In genomic region chr4:151983560-151983959, GRCm38 (mm10) we compare ENCODE assay signal across 11 mouse cellular contexts. TPM values are rescaled to one million over a fixed set of nuclear protein-coding genes. Genes with fewer than 3 reads are reported as not detected.
A peak's percentile ranks its signal among the peaks of the same experiment; 100 is the strongest.
DNase-seq lines count a peak whose midpoint lies in the region; ATAC-seq lines count a peak whose summit lies in the region.
"Had no signal": no experiment of that assay in that cellular context is flagged by ENCODE, and none has a peak within 500 bp of the region (broad histone marks: within the 10 kb centered on the region; RNA-seq: fewer than 3 reads in every experiment).

No protein-coding gene starts in this region.

- 0 out of 2 replicates have a peak overlapping the region, but pooled peaks have one; percentile 25 for H3K27ac ChIP-seq in embryonic facial prominence, embryonic 15.5 days (replicated peaks)

- peaks cover 41% of the 10 kb centered on the region for H3K36me3 ChIP-seq in embryonic facial prominence, embryonic 15.5 days

- WGBS in embryonic facial prominence, embryonic 15.5 days: 24% methylated on average over 8 of the region's 9 CpGs

- no peak overlapping the region for H3K4me2 ChIP-seq in embryonic facial prominence, embryonic 15.5 days (replicated peaks)

- H3K9me3 ChIP-seq in embryonic facial prominence, embryonic 15.5 days (replicated peaks): no peaks in the 10 kb centered on the region
- H3K9me3 ChIP-seq: megakaryocyte, embryonic 14.5 days had no signal

- H3K4me3 ChIP-seq in embryonic facial prominence, embryonic 15.5 days (replicated peaks): no peak overlapping the region
- H3K4me3 ChIP-seq: megakaryocyte, embryonic 14.5 days had no signal

- H3K27me3 ChIP-seq in embryonic facial prominence, embryonic 15.5 days: no peaks in the 10 kb centered on the region
- H3K27me3 ChIP-seq: megakaryocyte, embryonic 14.5 days had no signal

- peaks cover 34% of the 10 kb centered on the region for H3K4me1 ChIP-seq in embryonic facial prominence, embryonic 15.5 days

- DNase-seq in embryo, embryonic 10 days (ENCODE audit: low spot score): peak; percentile 43
- no peak for DNase-seq in embryo, embryonic 10.5 days (ENCODE audit: low spot score)
- peak; percentile 62 for DNase-seq in kidney, postnatal 10 days
- DNase-seq in kidney, adult 18-20 months: no peak
- peak; percentile 36 for DNase-seq in mesoderm, embryonic 11.5 days (ENCODE audit: low read depth, low spot score)
- no peak for DNase-seq in frontal cortex, postnatal 25 days (ENCODE audit: low spot score in 2 of 2)
- DNase-seq: cerebellum, adult 9-10 months; spleen, adult 18-20 months had no signal

- no peak overlapping the region for H3K9ac ChIP-seq in embryonic facial prominence, embryonic 15.5 days

- peak; percentile 67 for ATAC-seq in embryonic facial prominence, embryonic 15.5 days (ENCODE audit: insufficient number of reproducible peaks, low FRiP score, low TSS enrichment, low read depth)
- ATAC-seq in frontal cortex, adult (ENCODE audit: low TSS enrichment): no peak

RNA-seq across cellular contexts. Expression of gene Thap3, which starts 5.2 kb away (rescaled TPM):
- 53.8 and 60.4 TPM in 2 replicates for polyA plus RNA-seq in embryonic facial prominence, embryonic 15.5 days (2015; fragmentation: Nextera tagmentation; extraction: Ambion mirVana)

RNA-seq across cellular contexts. Expression of gene Phf13, which starts 12.5 kb away (rescaled TPM):
- polyA plus RNA-seq in embryonic facial prominence, embryonic 15.5 days (2015; fragmentation: Nextera tagmentation; extraction: Ambion mirVana): 34.6 and 35.1 TPM in 2 replicates

RNA-seq across cellular contexts. Expression of gene Klhl21, which starts 25.0 kb away (rescaled TPM):
- 18.8 TPM in 2 replicates for polyA plus RNA-seq in embryonic facial prominence, embryonic 15.5 days (2015; fragmentation: Nextera tagmentation; extraction: Ambion mirVana)

RNA-seq across cellular contexts. Expression of gene Zbtb48, which starts 43.9 kb away (rescaled TPM):
- 20.6 TPM in 2 replicates for polyA plus RNA-seq in embryonic facial prominence, embryonic 15.5 days (2015; fragmentation: Nextera tagmentation; extraction: Ambion mirVana)

RNA-seq across cellular contexts. Expression of gene Dnajc11, which starts 50.1 kb away (rescaled TPM):
- 57.8 and 61.5 TPM in 2 replicates for polyA plus RNA-seq in embryonic facial prominence, embryonic 15.5 days (2015; fragmentation: Nextera tagmentation; extraction: Ambion mirVana)

Comparison
In these comparisons a context has a peak if more than half of its experiments do, and no peak if none do; other contexts are left out.
1. DNase-seq: peak in embryo, embryonic 10 days (single experiment), kidney, postnatal 10 days (single experiment) and mesoderm, embryonic 11.5 days (single experiment); none in embryo, embryonic 10.5 days (single experiment), kidney, adult 18-20 months (single experiment) and frontal cortex, postnatal 25 days (0 of 2).